Mouse (Mus musculus): ENCODE measurements around the gene Fam89b. TPM values are rescaled to one million over a fixed set of nuclear protein-coding genes. Genes with fewer than 3 reads are reported as not detected.
A peak's percentile ranks its signal among the peaks of the same experiment; 100 is the strongest.

Gene Fam89b
- polyA plus RNA-seq, 1 experiment from 2014 or later, result 233 TPM

DNA sequence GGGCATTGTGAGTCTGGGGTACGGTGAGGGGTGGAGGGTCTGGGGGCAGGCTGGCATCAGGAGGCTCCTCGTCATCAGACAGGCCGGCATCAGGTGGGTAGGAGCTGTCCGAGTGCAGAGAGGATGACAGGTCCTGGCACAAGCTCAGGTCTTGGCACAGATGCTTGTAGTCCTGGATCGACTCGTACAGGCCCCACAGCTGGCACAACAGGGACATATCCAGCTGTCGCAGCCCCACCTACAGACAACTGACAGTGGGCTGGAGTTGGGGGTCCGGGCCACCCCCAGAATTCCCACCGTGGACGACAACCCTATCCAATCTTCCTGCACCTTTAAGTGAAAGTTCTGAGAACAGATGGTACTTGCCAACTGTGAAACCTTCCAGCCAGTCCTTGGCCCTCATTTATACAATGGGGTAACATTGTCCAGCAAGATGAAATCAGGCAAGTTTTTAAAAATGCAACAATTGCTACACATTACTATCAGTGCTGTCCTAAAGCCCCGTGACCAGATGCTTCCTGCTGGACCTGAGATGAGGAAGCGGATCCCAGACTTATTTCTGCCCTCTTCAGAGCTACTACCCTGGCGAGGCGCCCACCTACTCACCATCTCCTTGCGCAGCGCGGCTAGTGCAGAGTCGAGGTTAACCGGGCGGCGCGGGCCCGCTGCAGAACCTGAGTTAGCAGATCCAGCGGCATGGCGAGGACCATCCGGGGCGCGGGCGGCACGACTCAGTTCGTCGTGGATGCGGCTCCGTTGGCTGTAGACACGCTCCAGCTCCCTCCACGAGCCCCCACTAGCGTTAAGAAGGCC, 616 bp downstream of the Fam89b start:
- DNase-seq (ENCODE audit: low spot score) (peak; percentile 73), ATAC-seq (peak; percentile 33)
- H3K27me3 ChIP-seq (replicated peaks; ENCODE audit: control insufficient read depth, insufficient read depth, low read length), result no peaks in the 10 kb centered on the region
- H3K4me2 ChIP-seq (ENCODE audit: low read length), result peak overlapping the region; percentile 99
- H3K36me3 ChIP-seq (ENCODE audit: control insufficient read depth, insufficient read depth, low read length), result peaks cover 29% of the 10 kb centered on the region
- H3K9ac ChIP-seq (ENCODE audit: low read length), result peak overlapping the region; percentile 100
- peaks cover 40% of the 10 kb centered on the region for H3K4me1 ChIP-seq (ENCODE audit: control insufficient read depth, insufficient read depth, low read length)
- no peaks in the 10 kb centered on the region for H3K9me3 ChIP-seq (replicated peaks; ENCODE audit: control insufficient read depth, low read length)
- WGBS, result 5% methylated on average over 37 of the region's 37 CpGs
- H3K27ac ChIP-seq (ENCODE audit: low read depth, low read length), result peak overlapping the region; percentile 96
- peak overlapping the region; percentile 99 for H3K4me3 ChIP-seq (ENCODE audit: low read depth, low read length)

DNA sequence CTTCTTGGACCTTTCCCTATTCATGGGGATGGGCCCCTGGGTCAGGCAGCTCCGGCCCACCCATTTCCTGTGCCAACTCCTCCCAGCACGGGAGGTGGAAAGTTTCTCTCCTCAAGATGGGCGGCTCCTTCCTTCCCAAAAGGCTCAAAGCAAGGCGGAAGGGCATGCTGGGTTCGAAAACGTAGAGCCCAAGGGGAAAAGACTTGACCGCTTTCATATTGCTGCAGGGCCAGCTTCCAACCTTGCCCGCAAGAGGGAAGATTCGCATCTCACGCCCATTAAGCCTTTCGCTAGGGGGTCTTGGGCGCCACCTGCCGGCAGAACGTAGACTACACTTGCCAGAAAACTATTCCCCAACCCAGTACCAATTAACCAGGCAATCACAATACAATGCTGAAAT, 1.8 kb downstream of the Fam89b start:
- Histone ChIP-seq H3K4me1 (ENCODE audit: control insufficient read depth, insufficient read depth, low read length) (peaks cover 40% of the 10 kb centered on the region), H3K27me3 (replicated peaks; ENCODE audit: control insufficient read depth, insufficient read depth, low read length) (no peaks in the 10 kb centered on the region), H3K4me2 (ENCODE audit: low read length) (peak overlapping the region; percentile 99), H3K4me3 (ENCODE audit: low read depth, low read length) (peak overlapping the region; percentile 99), H3K36me3 (ENCODE audit: control insufficient read depth, insufficient read depth, low read length) (peaks cover 37% of the 10 kb centered on the region), H3K27ac (ENCODE audit: low read depth, low read length) (peak overlapping the region; percentile 1; the same call in 1 of the 2 replicates), H3K9ac (ENCODE audit: low read length) (peak overlapping the region; percentile 100), H3K9me3 (replicated peaks; ENCODE audit: control insufficient read depth, low read length) (no peaks in the 10 kb centered on the region)
- peak; percentile 89 for DNase-seq (ENCODE audit: low spot score)
- ATAC-seq, result peak; percentile 19; the same call in 1 of the 2 replicates
- WGBS, result 6% methylated on average over 14 of the region's 14 CpGs

DNA sequence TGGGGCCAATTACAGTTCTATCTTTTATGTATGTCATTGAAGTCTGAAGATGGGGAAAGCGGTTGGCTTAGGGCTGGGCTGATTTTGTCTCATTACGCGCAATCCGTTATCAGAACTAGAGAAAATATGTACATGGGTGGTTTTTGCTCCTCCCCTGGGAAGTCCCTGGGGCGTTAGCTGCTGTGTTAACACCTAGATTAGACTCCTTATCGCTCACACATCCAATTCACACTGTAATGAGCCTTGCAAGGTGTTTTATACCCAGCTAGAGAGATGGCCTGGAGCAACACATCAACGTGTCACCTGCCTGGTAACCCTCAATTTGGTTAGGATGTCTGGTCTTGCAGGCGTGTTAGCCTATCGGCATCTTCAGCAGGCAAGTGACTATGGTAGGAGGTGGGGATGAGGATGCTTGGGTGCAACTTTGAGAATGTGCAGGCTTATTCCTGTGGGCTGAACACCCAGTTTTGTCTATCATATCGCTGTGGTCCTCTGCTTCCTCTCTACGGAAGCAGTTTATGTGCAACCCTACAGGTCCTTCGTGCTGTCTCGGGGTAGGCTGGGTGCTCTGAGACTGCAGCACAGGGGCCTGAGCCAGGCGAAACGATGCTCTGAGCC, 2.4 kb downstream of the Fam89b start:
- Histone ChIP-seq H3K4me3 (ENCODE audit: low read depth, low read length) (peak overlapping the region; percentile 99), H3K27ac (ENCODE audit: low read depth, low read length) (peak overlapping the region; percentile 1; the same call in 1 of the 2 replicates), H3K4me1 (ENCODE audit: control insufficient read depth, insufficient read depth, low read length) (peaks cover 40% of the 10 kb centered on the region), H3K9me3 (replicated peaks; ENCODE audit: control insufficient read depth, low read length) (no peaks in the 10 kb centered on the region), H3K27me3 (replicated peaks; ENCODE audit: control insufficient read depth, insufficient read depth, low read length) (no peaks in the 10 kb centered on the region), H3K4me2 (ENCODE audit: low read length) (peak overlapping the region; percentile 99), H3K9ac (ENCODE audit: low read length) (peak overlapping the region; percentile 100), H3K36me3 (ENCODE audit: control insufficient read depth, insufficient read depth, low read length) (peaks cover 44% of the 10 kb centered on the region)
- DNase-seq (ENCODE audit: low spot score) (no peak), ATAC-seq (no peak)
- WGBS, result 81% methylated on average over 15 of the region's 15 CpGs

DNA sequence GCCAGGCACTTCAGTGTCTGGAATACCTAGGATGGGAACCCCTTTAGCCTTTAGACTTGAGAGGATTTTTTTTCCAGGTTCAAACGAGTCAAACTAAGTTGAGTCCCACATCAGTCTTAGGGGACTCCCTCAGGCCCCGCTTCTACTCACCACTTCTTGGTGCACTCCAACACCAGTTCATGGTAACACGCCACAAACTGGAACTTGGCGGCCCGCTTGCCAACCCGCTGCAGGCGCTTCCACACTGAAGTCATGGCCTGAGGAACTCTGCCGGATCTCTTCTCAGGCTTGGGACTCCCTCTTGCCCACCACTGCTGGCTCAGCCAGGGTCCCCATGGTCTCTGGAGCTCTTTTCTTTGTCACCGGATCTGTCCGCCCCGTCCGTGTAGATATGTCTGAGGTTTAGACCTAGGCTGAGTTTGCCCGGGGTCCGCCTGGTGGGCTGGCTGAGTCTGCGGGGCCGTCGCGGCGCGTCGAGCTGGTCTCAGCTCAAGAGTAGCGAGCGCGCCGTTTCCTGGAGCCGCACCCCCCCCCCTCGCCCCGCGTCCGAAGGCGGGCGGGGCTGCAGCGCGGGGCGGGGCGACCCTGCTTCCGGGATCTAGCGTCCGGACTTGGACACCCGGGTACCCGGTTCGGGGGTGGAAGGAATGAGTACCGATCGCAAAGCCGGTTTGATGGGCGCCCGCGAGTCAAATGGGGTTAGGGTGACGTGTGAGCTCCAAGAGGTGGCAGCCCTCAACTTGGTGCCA, 3.5 kb downstream of the Fam89b start, which contains the start of gene Ehbp1l1:
Gene Ehbp1l1, minus strand, starts transcription at position 551 of the 749 bp plus-strand sequence.
- peaks cover 38% of the 10 kb centered on the region for H3K4me1 ChIP-seq (ENCODE audit: control insufficient read depth, insufficient read depth, low read length)
- H3K9ac ChIP-seq (ENCODE audit: low read length), result peak within 1 kb of the TSS; percentile 100
- peaks cover 55% of the 10 kb centered on the region for H3K36me3 ChIP-seq (ENCODE audit: control insufficient read depth, insufficient read depth, low read length)
- no peaks in the 10 kb centered on the region for H3K27me3 ChIP-seq (replicated peaks; ENCODE audit: control insufficient read depth, insufficient read depth, low read length)
- H3K27ac ChIP-seq (ENCODE audit: low read depth, low read length), result no peak within 1 kb of the TSS
- peak within 1 kb of the TSS; percentile 99 for H3K4me2 ChIP-seq (ENCODE audit: low read length)
- H3K9me3 ChIP-seq (replicated peaks; ENCODE audit: control insufficient read depth, low read length), result no peaks in the 10 kb centered on the region
- peak within 1 kb of the TSS; percentile 99 for H3K4me3 ChIP-seq (ENCODE audit: low read depth, low read length)
- DNase-seq (ENCODE audit: low spot score), result no peak
- 18% methylated on average over 40 of the region's 49 CpGs for WGBS
- ATAC-seq, result no peak

DNA sequence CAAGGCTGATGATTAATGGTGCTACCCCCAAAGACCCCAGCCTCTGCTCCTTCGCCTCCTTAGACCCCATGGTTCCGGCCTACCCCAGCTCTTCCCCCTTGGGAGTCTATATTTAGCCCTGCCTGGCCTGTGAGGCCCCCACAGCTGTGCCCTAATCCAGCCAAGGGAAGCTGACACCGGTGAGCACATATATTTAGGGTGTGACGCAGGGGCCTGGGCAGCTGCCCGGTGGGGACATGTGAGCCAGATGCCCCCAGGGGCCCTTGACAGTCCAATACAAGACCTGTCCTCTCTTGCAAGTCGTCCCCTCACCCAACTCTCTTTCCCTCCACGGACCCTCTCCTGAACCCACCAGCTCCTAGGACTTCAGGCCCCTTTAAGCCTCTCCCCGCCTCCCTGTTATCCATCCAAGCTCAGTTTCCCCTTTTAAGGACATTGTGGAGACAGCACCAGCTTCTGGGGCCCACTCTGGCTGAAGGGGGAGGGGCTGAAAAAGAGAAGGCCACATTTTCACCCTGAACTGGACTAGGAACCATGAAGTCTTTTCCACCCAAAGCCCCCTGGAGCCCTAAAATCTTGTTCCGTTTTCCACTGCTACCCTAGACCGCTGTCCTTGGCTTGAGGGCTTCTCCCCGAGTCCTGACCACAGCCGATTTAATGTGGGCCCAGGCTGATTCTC, 4.3 kb downstream of the Fam89b start:
- Histone ChIP-seq H3K4me3 (ENCODE audit: low read depth, low read length) (no peak overlapping the region), H3K27me3 (replicated peaks; ENCODE audit: control insufficient read depth, insufficient read depth, low read length) (no peaks in the 10 kb centered on the region), H3K4me1 (ENCODE audit: control insufficient read depth, insufficient read depth, low read length) (peaks cover 34% of the 10 kb centered on the region), H3K27ac (ENCODE audit: low read depth, low read length) (no peak overlapping the region), H3K4me2 (ENCODE audit: low read length) (peak overlapping the region; percentile 99), H3K36me3 (ENCODE audit: control insufficient read depth, insufficient read depth, low read length) (peaks cover 63% of the 10 kb centered on the region), H3K9ac (ENCODE audit: low read length) (peak overlapping the region; percentile 62; the same call in 1 of the 2 replicates), H3K9me3 (replicated peaks; ENCODE audit: control insufficient read depth, low read length) (no peaks in the 10 kb centered on the region)
- DNase-seq (ENCODE audit: low spot score) (no peak), ATAC-seq (no peak)
- 86% methylated on average over 12 of the region's 12 CpGs for WGBS

DNA sequence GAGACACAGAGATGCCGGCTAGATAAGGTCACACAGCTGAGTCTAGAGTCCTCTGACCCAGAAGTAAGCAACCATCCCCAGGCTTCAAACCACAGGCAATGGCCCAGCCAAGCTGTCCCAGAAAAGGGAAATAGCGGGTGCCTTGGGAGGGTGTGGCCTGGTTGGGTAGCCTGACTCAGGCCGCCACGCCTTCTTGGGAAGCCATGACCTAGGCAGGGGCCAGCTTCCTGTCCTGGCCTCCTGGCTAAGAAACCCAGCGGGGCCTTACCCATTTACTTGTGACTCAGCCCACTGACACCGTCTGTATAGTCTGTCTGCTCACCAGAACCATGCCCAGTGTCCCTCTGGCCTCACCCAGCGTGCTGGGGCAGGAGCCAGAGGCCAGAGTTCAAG, 4.9 kb downstream of the Fam89b start:
- Histone ChIP-seq H3K4me1 (ENCODE audit: control insufficient read depth, insufficient read depth, low read length) (peaks cover 29% of the 10 kb centered on the region), H3K4me2 (ENCODE audit: low read length) (no peak overlapping the region; the same call in 1 of the 2 replicates), H3K36me3 (ENCODE audit: control insufficient read depth, insufficient read depth, low read length) (peaks cover 69% of the 10 kb centered on the region), H3K9me3 (replicated peaks; ENCODE audit: control insufficient read depth, low read length) (no peaks in the 10 kb centered on the region), H3K9ac (ENCODE audit: low read length) (0 out of 2 replicates have a peak overlapping the region, but pooled peaks have one; percentile 8), H3K27me3 (replicated peaks; ENCODE audit: control insufficient read depth, insufficient read depth, low read length) (no peaks in the 10 kb centered on the region), H3K27ac (ENCODE audit: low read depth, low read length) (no peak overlapping the region), H3K4me3 (ENCODE audit: low read depth, low read length) (no peak overlapping the region)
- DNase-seq (ENCODE audit: low spot score) (no peak), ATAC-seq (no peak)
- 84% methylated on average over 7 of the region's 7 CpGs for WGBS

DNA sequence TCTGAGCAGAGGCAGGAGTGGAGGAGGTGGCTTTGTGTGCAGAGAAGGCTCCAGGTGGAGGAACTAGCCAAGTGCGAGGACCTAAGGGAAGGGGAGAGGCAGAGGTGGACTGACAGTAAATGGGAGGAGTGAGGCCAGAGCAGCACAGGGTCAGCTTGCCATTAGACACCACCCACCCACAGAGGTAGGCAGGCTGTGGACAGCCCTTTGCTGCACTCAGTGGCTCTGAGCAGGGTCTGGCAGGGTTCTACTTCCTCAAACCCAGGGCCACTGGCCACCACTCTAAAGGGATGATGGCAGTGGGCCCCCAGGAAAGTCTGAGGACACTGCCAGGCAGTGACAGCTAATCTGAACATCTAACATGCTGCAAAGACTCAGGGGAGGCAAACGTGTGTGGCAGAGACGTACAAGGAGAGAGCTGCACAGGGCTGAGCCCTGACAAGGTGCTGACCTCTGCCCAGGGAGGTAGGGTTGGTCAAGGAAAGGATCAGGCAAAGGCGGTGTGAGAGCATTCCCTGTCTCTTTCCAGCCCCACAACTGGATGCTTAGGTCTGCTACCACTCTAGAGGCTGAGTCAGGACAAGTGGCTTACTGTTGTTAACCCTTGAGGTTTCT, 5.4 kb downstream of the Fam89b start:
- DNase-seq (ENCODE audit: low spot score), result no peak
- H3K9me3 ChIP-seq (replicated peaks; ENCODE audit: control insufficient read depth, low read length), result no peaks in the 10 kb centered on the region
- H3K36me3 ChIP-seq (ENCODE audit: control insufficient read depth, insufficient read depth, low read length), result peaks cover 74% of the 10 kb centered on the region
- no peak overlapping the region for H3K27ac ChIP-seq (ENCODE audit: low read depth, low read length)
- no peak overlapping the region for H3K4me2 ChIP-seq (ENCODE audit: low read length)
- peaks cover 29% of the 10 kb centered on the region for H3K4me1 ChIP-seq (ENCODE audit: control insufficient read depth, insufficient read depth, low read length)
- 0 out of 2 replicates have a peak overlapping the region, but pooled peaks have one; percentile 8 for H3K9ac ChIP-seq (ENCODE audit: low read length)
- no peak overlapping the region for H3K4me3 ChIP-seq (ENCODE audit: low read depth, low read length)
- WGBS, result 73% methylated on average over 4 of the region's 4 CpGs
- ATAC-seq, result no peak
- H3K27me3 ChIP-seq (replicated peaks; ENCODE audit: control insufficient read depth, insufficient read depth, low read length), result no peaks in the 10 kb centered on the region

DNA sequence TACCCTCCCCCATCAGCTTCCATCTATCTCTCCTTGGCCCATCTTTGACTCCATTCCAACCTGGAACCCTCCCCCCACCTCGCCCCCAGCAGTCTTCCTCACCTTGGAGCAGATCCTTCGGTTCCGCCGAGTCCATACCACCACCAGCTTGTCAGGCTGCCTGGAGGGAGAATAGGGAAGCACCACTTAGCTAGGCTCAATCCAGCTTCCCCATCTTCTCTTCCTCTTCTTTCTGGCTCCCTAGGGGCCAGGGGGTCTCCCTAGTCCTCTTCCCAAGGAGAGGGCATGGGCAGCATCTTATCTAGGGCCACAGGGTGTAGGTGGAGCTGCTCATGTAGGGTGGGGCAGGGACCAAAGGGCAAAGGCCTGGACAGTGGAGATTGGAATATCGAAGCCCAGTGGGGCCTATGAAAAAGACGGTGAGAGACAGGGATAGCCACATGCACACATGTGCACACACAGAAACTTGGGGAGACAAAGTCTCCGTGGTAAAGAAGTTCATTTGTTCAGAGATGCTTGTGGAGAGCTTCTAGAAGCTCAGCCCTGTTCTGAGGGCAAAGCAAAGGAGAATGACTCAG, 6.5 kb downstream of the Fam89b start:
- Histone ChIP-seq H3K27ac (ENCODE audit: low read depth, low read length) (no peak overlapping the region), H3K4me3 (ENCODE audit: low read depth, low read length) (no peak overlapping the region), H3K27me3 (replicated peaks; ENCODE audit: control insufficient read depth, insufficient read depth, low read length) (no peaks in the 10 kb centered on the region), H3K36me3 (ENCODE audit: control insufficient read depth, insufficient read depth, low read length) (peaks cover 84% of the 10 kb centered on the region), H3K4me2 (ENCODE audit: low read length) (no peak overlapping the region), H3K4me1 (ENCODE audit: control insufficient read depth, insufficient read depth, low read length) (peaks cover 23% of the 10 kb centered on the region), H3K9me3 (replicated peaks; ENCODE audit: control insufficient read depth, low read length) (no peaks in the 10 kb centered on the region), H3K9ac (ENCODE audit: low read length) (no peak overlapping the region)
- no peak for ATAC-seq
- no peak for DNase-seq (ENCODE audit: low spot score)
- 90% methylated on average over 7 of the region's 7 CpGs for WGBS
